Mouse (Mus musculus) brain, embryonic 18.5 days (tissue): ENCODE data around the gene Ssbp3.

Experiments used
- DNase-seq: peaks from one replicate; pipeline ENCODE4 v3.0.0-alpha.2; 2012; ENCODE audit warnings: low read depth, low spot score

Gene Ssbp3

DNA sequence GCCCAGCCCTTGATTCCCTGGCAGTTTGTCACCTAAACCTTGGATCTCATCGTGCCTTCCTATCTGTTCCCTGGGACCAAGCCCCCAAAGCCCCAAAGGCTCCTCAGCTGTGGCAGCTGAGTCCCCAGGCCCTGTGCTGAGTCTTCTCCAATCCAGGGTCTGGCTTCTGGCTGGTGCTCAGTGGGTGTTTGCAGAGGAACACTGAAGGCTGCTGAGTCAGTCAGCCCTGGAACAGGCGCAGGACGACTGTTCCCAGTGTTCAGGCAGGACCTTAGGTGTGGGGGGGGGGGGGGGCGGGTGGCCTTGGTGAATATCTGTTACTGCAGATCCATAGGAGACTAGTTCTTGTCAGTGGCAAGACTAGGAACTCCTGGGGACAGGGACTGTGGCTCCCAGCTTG, 141.4 kb downstream of the Ssbp3 start:
- DNase-seq: no peak

DNA sequence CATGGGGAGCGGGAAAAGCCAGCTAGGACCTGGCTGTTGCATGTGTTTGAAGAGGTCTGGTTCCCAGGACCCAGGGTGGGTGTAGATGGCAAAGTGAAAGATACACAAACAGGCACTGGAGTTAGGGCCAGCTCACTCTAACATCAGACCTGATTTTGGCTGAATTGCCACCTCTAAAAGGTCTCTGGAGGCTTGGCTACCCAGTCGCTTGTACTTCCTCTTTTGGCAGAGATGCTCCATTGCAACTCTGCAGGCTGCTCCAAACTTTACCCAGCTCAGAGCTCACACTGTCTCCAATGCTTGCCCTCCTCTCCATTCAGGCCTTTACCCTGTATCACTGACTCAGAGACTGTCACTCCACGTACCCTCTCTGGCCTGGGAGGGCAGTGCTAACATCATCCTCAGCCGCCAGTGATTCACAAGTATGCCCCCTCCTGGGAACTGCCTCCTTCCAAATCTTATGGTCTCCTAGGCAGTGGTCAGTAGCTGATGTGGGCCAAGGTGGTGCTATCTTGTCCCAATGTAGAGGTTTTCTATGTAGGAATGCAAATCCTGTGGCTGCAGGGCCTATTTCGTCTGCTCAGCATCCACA, 142.6 kb downstream of the Ssbp3 start:
- DNase-seq: no peak

- no peak for DNase-seq
Observed at GRCm38 (mm10) chr4:107056088-107056487, 145.6 kb downstream of the Ssbp3 start.

GRCm38 (mm10) chr4:107058346-107058745, 147.8 kb downstream of the Ssbp3 start:
- DNase-seq: no peak

- no peak for DNase-seq
Observed at GRCm38 (mm10) chr4:107058781-107059180, 148.3 kb downstream of the Ssbp3 start.

DNA sequence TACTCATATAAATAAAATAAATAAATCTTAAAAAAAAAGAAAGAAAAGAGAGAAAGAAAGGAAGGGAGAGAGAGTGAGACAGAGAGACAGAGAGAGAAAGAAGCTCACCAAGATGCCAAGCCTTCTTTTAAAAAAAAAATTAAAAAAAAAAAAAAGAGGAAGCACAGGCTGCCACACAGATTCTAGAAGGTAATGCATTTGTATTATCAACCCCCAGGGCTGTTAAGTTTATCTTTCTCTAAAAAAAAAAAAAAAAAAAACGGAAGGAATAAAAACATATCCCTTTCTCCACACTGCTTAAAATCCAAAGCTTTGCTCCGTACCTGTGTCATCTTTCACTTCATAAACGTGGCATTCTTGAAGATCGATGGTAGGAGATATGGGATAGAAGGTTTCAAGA, 151.1 kb downstream of the Ssbp3 start:
- no peak for DNase-seq

- no peak for DNase-seq
Observed at GRCm38 (mm10) chr4:107063214-107063613, 152.7 kb downstream of the Ssbp3 start.

DNA sequence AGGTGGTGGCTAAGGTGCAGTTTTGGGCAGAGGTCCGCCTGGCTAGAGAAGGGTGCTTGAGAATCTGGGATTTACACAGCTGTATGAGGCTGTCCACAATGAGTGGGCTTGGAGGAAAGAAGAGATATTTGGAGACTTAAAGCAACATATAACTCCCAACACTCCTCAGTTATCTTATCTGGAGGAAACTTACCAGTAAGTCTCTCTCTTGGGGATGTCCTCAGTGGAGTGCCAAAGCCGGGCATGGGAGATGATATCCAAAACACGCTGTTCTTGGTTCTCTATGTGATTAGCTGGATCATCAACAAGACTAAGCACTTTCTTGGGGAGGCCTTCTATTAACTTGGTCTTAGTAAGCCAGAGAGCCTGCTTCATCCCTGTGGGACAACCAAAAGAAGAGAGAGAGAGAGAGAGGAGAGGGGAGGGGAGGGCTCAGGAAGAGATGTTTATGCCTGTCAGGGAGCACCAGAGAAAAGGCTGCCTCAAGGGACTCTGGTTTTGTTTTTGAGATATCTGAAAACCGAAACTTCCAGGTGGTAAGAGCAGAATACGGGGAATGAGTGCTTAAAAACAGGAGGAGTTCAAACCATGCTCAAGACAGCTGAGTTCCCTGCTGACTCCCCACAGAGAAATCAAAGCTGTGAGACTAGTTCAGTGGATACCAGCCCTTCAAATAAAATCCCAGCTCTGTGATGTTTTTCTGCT, 154.0 kb downstream of the Ssbp3 start:
- no peak for DNase-seq

GRCm38 (mm10) chr4:107066252-107067124, 156.0 kb downstream of the Ssbp3 start, which contains the start of the genes Mrpl37 and Cyb5rl:
Mrpl37 (minus strand) TSS chr4:107066868.
Cyb5rl (plus strand) TSS chr4:107066988.
- DNase-seq: peak; percentile 91

DNA sequence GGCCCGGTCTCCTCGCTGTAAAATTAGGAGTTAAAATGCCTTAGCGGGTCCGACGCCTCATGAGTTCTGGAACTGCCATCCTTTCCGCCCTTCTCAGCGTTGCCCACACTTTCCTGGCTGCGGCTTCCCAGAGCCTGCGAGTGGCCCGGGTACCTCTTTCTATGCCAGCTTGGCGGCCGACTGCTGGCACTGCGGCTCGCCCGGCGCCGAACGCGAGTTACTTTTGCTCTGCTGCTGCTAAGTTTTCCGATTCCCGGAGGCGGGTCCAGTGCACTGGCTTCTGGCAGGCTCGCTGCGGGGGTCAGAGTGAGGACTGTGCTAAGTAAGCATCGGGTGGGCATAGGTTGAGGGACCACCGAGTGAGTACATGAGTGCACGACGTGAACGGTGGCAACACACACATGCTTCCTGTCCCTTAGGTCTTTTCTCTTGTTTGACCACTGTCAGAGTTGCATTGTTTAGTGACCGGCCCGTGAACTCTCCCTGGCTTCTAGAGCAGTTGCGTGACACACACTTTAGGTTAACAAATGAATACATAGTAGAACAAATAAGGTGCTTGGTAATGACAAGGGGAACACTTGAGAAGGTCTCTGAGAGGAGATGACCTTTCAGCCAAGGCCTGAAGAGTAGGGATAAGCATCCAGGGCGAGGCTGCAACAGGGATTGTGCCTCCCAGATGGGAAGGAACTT, 156.8 kb downstream of the Ssbp3 start:
- no peak for DNase-seq

- DNase-seq: no peak
Observed at GRCm38 (mm10) chr4:107072343-107072742, 161.8 kb downstream of the Ssbp3 start.

DNA sequence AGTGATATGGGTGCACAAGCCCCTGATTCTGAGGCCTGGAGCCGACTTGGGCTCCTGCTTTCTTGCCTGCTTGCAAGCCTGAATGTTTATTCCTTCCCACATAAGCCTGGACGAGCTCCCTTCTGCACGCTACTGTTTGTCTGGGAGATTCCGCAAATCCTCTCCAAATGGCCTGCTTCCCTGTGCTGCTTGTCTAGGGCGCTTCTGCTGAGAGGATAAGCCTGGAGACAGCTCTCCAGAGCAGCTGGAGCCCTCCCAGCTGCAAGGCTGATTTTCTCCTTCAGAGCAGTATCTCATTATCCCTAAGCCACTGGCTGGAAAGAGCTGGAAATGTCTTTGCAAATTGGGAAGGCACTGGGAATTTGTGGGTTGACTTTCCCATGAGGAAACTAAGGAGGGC, 165.0 kb downstream of the Ssbp3 start:
- no peak for DNase-seq

DNA sequence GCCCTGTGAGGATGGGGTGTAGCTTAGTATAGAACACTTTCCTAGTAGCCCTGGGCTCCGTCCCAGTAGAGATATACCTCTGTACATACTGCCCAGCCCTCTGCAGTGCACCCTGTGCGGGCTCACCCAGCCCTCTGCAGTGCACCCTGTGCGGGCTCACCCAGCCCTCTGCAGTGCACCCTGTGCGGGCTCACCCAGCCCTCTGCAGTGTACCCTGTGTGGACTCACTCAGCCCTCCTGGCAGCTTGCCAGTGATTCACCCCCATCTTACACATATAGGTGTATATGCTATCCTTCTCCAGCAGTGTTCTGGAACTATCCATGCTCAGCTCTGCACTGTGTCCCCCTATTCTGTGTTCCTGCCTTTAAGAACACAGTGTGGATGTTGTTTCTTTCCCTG, 168.4 kb downstream of the Ssbp3 start:
- DNase-seq: no peak

DNA sequence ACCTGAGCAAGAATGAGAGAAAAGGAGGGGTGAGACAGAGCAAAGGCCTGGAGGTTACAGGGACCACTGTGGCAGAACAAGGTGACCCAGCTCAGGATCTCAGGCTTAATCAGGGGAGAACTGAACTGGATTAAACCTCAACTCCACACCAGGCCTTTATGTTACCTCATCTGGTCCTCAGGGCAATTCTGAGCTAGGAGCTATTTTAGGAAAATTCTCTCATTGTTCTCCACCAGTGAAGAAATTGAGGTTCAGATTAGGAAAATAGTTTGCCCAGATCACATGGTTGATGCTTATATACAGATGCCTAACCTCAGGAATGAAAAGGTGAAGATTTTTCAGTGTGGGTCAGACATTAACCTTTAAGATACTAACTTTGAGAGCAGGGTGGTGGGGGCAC, 169.2 kb downstream of the Ssbp3 start:
- DNase-seq: no peak

DNA sequence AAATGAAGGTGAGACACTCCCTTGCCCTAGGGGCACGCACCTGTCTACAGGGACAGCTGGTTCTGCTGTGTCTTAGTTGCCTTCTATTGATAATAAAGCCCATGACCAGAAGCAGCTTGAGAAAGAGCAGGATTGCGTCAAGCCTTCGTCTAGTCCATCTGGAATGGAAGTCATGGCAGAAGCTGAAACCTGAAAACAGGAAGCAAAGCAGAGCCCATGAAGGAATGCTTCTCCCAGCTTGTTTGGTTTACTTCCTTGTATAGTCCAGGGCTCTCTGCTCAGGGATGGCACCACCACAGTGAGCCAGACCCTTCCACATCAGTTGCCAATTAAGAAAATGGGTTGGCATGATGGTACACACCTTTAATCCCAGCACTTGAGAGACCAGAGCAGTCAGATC, 171.7 kb downstream of the Ssbp3 start:
- no peak for DNase-seq

- DNase-seq: no peak
Observed at GRCm38 (mm10) chr4:107083126-107083525, 172.6 kb downstream of the Ssbp3 start.

DNA sequence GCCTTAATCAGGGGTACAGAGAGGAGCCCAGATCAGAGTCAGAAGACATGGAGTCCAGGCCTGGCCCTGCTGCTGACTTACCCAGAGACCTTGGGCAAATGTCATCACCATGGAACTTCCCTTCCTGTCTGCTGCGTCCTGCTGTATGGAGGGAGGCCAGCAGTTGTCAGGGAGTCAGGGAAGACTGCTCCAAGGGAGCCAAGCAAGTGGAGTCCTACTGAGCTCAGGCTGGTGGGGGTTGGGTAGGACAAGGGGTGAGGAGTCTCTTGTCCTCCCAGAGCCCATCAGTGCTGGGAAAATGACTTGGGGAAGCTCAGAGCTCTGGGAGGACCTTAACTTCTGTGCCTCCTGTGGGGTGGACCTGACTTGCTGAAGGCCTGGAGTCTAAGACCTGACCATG, 173.8 kb downstream of the Ssbp3 start:
- no peak for DNase-seq

- peak; percentile 69 for DNase-seq
Observed at GRCm38 (mm10) chr4:107084858-107085257, 174.4 kb downstream of the Ssbp3 start.

DNA sequence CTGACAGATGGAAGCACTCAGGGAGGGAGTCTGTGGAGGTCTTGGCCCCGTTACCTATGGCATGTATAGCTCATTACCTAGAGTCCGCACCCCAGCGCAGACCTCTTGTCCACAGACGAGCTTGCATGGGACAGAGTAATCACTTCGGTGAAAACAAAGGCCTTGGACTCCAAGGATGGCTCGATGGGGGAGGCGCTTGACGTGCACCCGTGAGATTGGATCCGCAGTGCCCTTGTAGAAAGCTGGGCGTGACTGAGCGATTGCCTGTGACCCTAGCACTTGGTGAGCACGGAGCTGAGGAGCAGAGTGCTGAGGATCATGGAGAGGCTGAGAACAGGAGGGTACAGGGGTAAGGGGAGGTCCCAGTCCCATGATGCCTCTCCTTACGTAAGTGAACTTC, 181.2 kb downstream of the Ssbp3 start:
- no peak for DNase-seq

DNA sequence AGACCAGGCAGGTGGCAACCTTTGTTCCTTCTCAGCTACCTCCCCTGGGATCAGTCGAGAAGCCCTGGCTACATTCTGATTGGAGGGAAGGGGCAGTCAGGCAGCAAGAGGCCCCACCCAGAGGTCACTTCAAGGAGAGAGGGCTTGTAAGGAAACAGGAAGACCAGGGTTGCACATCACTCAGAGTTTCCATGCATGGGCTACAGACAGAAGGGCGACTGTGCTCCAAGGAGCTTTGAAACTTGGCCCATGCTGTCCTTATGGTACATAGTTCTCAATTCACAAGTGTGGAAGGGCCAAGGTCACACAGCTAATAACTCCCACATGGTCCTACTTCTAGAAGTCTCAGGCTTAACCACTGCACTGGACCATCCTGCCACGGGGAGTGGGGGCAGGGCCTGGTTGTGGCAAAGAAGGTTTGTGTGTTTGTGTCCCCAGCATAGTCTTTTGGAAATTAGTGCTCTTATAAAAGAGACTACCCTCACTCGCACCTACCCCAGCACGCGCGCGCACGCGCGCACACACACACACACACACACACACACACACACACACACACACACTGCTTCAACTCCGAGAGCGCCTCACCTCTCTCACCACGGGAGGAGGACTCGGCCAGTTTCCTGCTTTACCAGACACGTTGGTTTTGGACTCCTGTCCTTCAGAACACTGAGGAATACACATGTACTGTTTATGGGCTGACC, 184.1 kb downstream of the Ssbp3 start:
- no peak for DNase-seq

GRCm38 (mm10) chr4:107096043-107096442, 185.5 kb downstream of the Ssbp3 start:
- no peak for DNase-seq
